Mouse (Mus musculus): ENCODE results near the gene Zfp853.

Gene Zfp853

DNA sequence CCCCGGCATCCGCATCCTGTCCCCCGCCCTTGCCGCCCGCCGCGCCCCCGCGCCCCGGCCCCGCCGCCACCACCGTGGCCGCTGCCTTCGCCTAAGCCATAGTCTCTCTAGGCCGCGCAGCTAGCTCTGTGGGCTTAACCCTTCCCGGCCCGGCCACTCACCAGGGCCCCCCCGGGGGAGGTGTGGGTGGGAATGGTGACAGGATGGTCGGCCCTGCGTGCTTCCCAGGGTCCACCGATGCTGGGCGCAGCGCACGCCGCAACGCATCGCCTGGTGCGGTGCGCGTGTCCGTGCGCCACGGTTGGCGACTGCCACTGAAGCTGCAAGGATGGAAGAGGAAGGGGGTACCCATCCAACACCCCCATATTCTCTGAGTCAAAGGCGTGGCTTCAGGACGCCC lies at the start of gene Zfp853:
TSS of gene Zfp853 (minus strand) at position 220 of the 400 bp plus-strand sequence.
- in situ Hi-C loops (cut with MboI, MseI): no loop called here

DNA sequence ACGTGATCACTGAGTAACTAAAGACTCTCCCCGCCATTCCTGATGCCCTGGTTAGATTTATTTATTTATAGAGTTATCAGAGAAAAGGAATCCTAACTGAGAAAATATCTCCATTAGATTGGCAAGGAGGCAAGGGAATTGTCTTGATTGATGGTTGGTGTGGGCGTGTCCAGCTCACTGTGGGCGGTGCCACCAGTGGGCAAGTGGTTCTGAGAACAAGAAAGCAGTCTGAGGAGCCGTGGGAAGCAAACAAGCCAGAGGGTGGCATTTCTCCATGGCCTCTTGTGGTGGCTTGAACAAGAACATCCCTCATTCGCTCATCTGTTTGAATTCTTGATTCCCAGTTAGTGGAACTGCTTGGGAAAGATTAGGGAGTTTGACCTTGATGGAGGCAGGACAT lies 46.2 kb upstream of the Zfp853 start:
- in situ Hi-C loops (cut with MboI, MseI): no loop called here

DNA sequence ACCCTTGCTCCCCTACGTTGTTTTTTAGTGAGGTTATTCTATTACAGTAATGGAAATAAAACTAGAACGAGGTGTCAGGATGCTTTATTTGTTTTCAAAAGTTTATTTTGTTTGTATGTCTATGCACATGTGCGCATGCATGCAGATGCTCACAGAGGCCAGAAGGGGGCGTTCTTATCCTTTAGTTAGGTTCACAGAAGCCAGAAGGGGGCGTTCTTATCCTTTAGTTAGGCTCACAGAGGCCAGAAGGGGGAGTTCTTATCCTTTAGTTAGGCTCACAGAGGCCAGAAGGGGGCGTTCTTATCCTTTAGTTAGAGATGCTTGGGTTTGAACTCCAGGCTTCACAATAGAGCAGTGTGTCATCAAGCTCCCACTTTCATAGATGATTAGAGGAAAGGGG lies 43.1 kb upstream of the Zfp853 start:
- in situ Hi-C loops (cut with MboI, MseI): no loop called here

DNA sequence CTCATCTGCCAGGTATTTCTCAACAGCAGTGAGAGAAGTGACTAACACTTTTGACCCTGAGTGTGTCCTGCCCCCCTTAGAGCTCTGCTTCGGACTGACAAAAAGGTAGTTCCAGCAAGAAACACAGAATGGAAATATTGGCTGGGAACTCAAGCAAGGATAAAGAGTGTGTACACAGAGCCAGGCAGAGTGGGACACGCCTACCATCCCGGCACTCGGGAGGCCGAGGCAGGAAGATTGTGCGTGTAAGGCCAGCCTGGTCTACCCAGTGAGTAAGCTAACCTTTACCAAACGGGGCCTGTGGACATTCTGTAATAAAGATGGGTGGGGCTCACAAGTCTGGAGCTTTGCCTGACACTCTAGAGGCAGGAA lies 41.7 kb upstream of the Zfp853 start:
- in situ Hi-C loops (cut with MboI, MseI): no loop called here

DNA sequence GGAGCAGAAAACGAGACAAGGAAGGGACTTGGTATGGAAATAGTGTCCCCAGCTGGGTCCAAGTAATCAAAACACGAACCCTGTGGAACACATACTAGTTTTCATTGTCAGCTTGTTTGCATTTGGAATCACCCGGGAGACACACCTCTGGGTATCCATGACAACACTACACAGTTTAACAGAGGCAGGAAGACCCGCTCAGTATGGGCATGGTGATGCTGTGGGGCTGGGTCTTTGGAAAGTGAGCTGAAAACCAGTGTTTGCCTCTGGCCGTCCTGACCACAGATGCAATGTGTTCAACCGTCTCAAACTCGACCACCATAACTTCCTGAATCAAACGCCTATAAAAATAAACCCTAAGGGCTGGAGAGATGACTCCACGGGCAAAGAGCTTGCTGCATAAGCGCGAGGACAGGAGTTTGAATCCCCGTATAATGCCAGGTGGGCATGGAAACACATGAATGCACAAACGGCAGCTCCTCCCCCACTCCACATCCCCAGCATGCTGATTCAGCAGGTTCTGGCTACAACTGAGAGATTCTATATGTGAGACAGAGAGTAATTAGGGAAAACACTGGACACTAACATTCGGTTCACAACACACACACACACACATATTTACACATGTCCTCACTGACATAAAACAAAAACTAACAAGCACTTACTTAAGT lies 41.1 kb upstream of the Zfp853 start:
- in situ Hi-C loops (cut with MboI, MseI): no loop called here

DNA sequence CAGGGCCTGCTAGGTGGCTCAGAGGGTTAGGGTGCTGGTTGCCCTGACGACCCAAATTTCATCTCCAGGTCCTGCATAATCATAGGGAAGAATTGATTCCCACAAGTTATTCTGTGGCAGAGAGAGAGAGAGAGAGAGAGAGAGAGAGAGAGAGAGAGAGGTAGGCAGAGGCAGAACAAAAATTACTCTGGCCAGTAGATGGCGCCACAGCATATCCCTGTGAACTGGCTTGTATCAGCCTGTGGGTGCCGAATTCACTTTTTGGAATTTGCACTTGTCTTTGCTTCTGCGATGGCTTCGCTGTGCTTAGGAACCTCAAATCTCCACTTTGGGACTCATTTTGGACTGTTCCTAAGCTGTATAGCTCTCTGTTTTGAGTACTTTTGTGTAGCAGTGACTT lies 40.4 kb upstream of the Zfp853 start:
- in situ Hi-C loops (cut with MboI, MseI): no loop called here

DNA sequence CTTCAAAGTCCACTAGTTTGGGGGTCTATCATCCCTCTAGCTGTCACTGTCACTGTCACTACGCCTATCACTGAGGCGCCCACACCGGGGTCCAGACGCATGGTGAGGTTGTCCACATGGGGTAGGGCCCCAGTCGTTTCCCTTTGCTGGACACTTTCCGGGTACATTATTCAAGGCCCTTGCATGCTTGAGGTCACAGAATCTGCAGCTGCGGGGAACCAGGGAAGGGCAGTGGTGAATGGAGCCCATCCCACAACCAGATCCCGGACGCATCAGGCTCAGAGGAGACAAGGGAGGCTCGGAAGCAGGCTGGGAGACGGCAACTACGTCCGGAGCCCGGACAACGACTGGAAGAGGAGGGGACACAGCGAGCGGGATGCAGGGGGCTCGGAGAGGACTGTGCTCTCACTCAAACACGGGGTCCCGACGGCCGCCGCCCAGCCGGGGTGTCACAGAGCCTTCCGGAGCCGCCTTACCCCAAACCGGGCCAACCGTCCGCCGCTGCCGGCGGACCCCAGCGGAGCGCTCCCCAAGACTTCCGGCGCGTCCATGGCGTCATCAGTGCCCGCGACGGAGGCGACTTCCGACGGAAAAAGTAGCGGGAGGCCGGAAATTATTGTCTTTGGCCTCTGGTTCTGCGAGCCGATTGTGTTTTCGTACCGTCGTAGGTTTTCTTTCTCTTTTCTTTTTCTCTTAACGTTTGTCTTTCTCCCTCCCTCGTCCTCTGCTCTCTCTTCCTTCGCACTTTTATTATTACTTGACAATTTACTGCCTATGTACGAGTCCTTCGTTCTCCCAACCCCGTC lies 35.5 kb upstream of the Zfp853 start, which contains the start of gene Zdhhc4:
TSS of gene Zdhhc4 (minus strand) at position 567 of the 806 bp plus-strand sequence.
- in situ Hi-C loops (cut with MboI, MseI): no loop called here

DNA sequence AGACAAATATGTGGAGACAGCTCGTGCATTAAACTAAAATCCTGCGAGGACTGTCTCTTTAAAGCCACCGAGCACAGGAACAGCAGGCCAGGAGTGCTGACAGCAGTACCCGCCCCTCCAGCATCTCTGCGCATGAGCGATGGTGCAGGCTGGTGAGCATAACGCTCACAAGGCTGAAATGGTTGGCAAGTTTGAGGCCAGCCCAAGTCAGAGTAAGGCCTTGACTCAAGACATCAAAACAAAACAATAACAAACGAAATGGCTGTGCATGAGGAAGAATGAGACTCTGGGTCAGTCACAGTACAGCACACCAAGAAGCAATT lies 23.8 kb upstream of the Zfp853 start:
- in situ Hi-C loops (cut with MboI, MseI): no loop called here

DNA sequence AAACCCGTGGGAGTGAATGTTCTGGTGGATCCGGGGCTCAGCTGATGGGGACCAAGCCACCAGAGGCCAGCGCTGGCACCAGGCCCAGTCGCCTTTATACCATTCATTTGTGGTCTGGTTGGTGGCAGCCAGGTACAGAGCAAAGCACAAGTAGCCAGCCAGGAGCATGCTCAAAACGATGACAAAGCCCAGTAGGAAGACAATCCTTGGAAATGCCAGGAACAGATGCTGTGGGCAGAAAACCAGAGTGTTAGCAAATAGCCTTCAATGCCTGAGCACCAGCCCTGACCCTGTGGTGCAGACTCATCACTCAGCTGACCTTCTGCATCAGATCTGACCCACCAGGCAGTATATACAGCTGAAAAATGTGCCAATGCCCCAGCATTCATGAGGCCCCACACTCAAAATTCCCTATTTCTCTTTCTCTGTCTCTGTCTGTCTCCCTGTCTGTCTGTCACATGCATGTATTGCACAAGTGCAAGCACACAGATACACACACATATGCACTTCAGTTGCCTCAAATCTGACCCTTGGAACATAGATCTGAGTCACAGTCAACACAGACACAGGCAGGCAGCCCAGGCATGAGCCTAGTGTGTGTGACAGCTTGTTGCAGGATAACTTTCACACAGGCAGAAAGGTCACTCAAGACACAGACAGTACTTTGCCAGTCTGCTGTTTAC lies 23.3 kb upstream of the Zfp853 start:
- in situ Hi-C loops (cut with MboI, MseI): no loop called here

DNA sequence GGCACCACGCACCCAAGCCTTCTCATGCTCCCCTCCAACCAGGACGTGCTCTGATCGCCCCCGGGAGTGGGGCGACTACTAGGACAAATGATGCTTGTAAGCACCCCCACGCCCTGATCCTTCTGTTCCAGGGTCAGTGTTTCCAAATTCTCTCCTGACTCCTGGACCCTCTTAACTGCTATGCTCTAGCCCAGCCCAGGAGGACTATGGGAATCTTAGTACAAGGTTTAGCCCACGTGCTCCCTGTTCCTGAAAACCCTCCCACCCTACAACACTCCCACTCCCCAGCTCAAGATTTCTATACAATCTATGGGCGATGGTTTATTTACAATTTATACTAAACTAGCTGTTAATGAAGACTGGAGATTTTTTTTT lies 22.1 kb upstream of the Zfp853 start:
- in situ Hi-C loops (cut with MboI, MseI): no loop called here

DNA sequence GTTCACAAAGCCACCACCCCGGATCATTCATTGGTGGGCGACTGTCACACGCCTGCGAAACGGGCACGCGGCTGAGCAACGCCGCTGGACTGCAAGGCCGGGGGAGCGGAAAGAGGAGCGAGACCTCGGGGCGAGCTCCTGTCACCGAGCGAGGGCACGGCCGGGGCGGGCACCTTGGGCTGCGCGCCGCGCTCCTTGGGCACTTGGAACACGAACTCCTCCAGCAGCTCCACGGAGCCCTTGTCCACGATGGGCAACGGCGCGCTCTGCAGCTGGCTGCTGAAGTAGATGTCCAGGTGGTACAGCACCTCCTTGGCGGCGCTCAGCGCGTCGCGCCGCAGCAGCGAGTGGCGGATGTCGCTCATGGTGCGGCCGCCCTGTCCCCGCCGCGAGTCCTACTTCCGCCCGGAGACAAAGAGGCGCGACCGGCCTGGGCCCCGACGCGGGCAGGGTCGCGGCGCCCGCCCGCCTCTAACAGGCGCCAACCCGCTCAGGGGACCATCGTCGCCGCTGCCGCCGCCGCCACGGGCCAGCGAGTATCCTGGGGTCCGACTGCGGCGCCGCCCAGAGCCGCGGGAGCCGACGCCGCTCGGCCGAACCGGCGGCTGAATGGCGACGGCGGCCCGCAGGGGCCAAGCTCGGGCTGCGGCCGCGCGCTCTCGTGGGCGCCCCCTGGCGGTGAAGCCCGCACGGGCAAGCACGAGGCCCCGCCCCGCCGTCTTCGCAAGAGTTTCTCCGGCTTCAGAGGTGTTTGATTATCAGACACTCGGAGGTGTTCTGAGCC lies 21.5 kb upstream of the Zfp853 start, which contains the start of gene E130309D02Rik:
TSS of gene E130309D02Rik (minus strand) at position 631 of the 784 bp plus-strand sequence.
- in situ Hi-C loops (cut with MboI, MseI): loop anchor here (5.0 kb wide), 1 partner anchor 592 kb away; the partner anchor contains the start of genes Aimp2 and Pms2

DNA sequence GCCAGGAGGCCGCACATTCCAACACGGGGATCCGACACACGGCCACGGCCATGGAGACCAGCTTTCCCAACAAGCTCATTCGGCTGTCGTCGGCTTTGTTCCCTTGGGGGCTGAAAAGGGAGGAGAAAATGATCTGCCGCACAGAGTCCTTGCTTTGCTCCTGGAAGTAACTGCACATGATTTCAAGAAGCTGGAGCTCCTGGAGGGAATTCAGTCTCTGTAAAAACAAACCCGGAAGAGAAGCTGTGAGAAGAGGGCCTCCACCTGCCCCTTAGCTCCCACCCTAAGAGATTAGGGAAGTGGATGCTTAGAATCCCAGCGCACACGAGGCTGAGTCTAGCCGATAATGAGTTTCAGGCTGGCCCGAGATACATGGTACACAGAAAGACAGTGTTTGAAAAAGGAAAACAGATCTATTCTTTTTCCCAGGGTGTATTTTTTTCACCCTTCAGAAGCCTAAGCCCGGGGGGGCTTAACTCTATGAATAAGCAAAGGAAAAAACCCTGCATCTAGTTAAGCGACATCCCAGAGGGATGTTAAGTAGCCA lies 20.8 kb upstream of the Zfp853 start:
- in situ Hi-C loops (cut with MboI, MseI): loop anchor here (5.0 kb wide), 1 partner anchor 593 kb away; the partner anchor contains the start of genes Aimp2 and Pms2

DNA sequence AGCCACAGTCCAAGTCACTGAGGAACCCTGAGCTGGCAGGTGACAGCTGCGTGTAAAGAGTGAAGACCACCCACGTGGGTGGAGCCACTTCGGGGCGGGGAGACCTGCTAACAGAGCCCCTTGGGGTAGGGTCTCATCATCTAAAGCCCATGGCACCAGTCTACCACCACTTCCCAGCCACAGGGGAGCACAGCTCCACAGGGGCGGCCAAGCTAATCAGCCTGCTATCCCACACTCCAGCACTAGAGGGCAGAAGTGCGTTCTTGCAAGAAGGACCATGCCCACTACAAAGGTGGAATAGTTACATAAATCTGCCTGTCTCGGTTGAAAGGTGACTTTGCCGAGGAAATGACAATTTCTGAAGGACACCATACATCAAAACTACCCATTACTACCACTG lies 18.5 kb upstream of the Zfp853 start:
- in situ Hi-C loops (cut with MboI, MseI): loop anchor here (5.0 kb wide), 1 partner anchor 595 kb away; the partner anchor contains the start of genes Aimp2 and Pms2

DNA sequence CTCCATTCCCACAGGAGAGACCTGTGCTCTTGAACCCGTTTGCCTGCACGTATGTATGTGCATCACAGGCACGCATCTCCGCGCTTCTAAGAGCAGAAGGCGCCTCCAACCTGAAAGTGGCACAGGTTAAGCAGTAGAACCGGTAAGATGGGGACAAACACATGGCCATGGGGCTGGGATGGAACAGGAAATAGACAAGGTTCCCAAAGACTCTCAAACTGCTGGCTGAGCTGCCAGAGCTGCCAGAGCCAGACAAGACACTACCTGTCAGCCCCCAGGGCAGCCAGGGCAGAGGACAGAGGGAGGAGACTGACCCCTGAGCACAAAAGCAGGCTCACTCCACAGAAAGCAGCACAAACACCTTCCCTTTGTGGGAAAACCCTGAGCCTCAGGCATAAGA lies 16.5 kb upstream of the Zfp853 start:
- in situ Hi-C loops (cut with MboI, MseI): loop anchor here (5.0 to 10.0 kb wide), 2 partner anchors 205 to 597 kb away; partner anchors contain the start of genes Aimp2 and Pms2

DNA sequence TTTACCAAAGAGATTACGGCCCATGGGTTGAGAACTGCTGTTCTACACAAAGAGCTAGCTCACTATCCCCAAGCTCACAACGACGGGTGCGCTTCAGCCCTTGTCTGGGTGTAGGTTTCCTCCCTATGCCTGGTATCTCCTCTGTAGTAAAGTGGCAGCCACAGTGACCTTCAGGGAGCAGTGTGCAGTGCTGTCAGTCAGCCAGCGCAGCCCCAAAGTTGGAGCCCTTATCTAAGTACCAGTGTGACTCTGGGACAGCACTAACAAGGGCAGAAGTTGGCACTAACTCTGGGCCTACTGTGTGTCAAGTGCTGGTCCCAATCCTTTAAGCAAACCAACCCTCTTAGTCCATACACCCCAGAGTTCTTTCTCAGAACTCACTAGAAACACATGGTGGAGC lies 15.4 kb upstream of the Zfp853 start:
- in situ Hi-C loops (cut with MboI, MseI): loop anchor here (10.0 kb wide), 1 partner anchor 204 kb away; no protein-coding TSS in a partner anchor

DNA sequence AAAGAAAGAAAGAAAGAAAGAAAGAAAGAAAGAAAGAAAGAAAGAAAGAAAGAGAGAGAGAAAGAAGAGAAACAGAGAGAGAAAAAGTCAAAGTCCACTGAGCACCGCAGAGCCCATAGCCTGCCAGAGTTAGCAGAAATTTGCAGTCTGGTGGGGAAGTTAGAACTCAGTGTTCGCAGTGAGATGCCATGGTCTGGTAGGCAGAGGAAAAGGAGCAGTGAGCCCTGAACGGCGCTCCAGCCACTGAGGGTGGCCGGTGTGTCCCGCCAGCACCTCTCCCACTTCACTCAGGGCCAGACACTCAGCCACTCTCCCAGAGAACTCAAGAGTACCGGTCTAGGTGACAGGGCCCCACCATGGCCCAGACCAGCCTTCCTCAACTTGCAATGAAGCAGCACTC lies 10.8 kb upstream of the Zfp853 start:
- in situ Hi-C loops (cut with MboI, MseI): loop anchor here (10.0 kb wide), 1 partner anchor 199 kb away; no protein-coding TSS in a partner anchor

DNA sequence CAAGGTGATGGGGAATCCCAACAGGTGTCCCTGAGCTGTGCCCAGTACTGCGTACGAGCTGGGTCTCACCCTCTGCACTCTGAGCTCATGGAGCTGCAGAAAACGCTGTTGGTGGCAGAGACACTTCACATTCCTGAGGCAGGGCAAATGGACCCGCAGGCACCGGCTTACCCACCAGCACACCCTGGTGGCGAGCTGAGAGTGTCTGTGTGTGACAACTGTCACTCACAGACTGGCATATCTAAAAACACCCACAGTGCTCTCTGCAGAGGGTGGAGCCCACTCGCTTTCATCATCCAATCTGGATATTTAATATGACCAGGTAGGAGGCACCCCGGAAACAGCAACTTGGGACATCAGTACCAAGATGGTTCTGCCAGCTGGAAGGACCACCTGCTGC lies 7.9 kb upstream of the Zfp853 start:
- in situ Hi-C loops (cut with MboI, MseI): loop anchor here (10.0 kb wide), 1 partner anchor 196 kb away; no protein-coding TSS in a partner anchor

DNA sequence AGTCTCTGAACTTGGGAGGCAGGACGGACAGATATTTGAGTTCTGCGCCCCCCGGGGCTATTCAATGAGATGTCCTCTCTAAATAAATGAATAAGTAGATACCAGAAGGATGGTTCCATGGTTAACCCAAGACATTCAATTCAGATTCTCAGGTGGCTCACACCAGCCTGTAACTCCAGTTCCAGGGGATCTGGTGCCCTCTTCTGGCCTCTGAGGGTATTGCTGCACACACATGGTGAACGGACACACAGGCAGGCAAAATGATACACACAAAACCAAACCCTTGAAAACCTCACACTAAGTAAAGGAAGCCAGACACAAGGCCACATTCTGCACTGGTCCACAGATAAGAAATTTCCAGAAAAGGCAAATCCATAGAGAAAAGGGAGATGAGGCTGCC lies 6.3 kb upstream of the Zfp853 start:
- in situ Hi-C loops (cut with MboI, MseI): loop anchor here (10.0 kb wide), 1 partner anchor 195 kb away; no protein-coding TSS in a partner anchor

DNA sequence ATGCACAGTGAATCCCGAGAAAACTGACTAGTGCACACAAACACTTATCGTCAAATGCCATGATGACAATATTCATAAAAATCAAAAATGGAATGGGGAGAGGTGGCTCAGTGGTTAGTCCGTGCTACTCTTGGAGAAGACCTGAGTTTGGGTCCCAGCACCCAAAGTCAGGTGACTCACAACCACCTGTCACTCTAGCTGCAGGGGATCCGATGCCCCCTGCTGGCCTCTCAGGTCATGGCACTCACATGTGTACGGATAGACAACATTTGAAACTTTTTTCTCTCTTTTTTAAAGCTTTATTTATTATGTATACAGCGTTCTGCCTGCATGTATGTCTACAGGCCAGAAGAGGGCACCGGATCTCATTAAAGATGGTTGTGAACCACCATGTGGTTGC lies 5.0 kb upstream of the Zfp853 start:
- in situ Hi-C loops (cut with MboI, MseI): no loop called here

DNA sequence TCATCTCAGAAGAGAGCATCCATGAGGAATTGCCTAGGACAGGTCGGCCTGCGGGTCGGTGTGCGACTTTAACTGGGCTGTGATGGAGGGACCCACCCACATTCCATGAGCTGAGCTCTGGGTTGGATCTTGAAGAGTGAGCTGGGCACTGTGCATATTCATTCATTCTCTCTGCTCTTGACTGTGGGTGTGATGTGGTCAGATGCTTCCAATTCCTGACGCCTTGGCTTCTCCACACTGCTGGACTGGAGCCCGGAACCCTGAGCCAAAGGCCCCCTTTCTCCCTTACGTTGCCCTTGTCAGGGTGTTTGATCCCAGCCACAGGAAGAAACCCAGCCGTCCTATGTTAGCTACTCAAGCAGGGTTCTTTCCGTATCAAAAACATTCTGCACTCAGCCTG lies 4.6 kb upstream of the Zfp853 start:
- in situ Hi-C loops (cut with MboI, MseI): no loop called here

DNA sequence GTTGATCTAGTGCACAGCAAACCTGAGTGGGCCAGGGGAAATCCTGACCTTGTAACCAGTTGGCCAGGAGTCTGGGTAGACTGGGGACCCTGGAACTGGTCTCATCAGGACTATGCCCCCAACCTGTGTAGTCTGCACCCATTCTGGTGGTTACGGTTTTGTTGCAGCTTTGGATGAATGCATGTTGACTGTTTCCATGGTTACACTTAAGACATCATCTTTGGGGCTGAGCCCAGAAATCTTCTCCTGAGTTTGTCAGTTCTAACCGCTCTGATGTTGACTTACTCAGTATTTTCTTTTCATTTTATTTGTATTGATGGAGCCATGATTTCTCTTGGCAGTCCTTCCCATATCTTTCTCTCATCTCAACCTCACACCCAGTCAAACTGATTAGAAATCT lies 1.9 kb upstream of the Zfp853 start:
- in situ Hi-C loops (cut with MboI, MseI): no loop called here
